Mouse (Mus musculus): ENCODE measurements around the gene Hinfp.

Gene Hinfp

DNA sequence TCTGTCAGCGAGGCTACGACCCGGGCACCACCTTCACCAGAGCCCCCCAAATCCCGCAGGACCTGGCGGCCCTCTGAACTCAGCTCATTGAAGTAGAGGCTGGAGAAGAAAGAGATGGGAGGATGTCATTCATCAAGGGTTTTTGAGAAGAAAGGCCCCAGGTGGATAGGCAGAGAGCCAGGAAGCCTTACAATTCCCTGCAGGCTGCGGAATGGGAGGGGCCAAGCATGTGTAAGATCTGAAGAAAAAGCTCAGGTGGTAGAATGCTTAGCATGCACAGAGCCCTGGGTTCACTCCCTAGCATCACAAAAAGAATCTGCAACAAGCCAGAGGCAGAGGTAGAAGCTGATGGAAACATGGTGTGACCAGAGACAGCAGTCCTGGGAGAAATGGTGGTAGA is 52.0 kb downstream of the Hinfp start:
- DNase-seq = no peak

DNA sequence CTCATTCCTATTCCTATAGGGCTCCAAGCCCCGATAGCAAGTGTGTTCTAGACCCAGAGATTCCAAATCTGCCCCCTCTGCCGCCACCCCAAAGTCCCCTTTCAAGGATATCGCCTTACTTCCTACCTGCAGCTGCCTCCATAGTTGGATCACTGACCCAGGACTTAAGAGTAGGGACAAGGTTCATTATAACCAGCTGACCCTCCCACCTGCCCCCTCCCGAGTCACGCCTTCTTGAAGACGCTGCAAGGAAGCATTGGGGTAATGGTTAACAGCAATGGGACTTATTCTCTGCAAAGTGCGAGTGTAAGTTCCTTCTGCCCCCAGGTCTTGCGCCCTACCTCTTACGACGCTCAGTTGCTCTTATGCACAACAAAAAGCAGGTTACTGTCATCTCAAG is 54.2 kb downstream of the Hinfp start, which contains the start of gene Pdzd3:
Pdzd3 (minus strand) TSS at position 158 of the 400 bp plus-strand sequence.
- peak; percentile 87 to 90 for DNase-seq

DNA sequence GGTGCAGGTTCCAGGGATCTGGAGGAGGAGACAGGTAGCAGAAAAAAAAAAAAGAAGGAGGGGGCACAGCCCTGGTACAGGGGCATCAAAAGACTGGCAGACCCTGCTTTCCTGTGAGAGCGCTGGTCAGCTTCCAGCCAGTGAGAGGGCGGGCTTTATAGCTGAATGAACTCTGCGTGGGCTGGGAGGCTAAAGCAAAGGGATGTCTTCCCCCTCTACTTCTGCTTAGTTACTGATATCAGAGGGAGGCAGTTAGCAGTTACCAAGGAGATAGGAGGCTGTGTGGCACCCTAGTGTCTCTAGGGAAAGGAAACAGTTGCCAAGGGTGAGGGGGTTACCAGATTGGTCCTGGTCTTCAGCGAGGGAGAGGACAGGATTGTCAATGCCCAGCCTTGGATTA is 55.0 kb downstream of the Hinfp start:
- DNase-seq = no peak

DNA sequence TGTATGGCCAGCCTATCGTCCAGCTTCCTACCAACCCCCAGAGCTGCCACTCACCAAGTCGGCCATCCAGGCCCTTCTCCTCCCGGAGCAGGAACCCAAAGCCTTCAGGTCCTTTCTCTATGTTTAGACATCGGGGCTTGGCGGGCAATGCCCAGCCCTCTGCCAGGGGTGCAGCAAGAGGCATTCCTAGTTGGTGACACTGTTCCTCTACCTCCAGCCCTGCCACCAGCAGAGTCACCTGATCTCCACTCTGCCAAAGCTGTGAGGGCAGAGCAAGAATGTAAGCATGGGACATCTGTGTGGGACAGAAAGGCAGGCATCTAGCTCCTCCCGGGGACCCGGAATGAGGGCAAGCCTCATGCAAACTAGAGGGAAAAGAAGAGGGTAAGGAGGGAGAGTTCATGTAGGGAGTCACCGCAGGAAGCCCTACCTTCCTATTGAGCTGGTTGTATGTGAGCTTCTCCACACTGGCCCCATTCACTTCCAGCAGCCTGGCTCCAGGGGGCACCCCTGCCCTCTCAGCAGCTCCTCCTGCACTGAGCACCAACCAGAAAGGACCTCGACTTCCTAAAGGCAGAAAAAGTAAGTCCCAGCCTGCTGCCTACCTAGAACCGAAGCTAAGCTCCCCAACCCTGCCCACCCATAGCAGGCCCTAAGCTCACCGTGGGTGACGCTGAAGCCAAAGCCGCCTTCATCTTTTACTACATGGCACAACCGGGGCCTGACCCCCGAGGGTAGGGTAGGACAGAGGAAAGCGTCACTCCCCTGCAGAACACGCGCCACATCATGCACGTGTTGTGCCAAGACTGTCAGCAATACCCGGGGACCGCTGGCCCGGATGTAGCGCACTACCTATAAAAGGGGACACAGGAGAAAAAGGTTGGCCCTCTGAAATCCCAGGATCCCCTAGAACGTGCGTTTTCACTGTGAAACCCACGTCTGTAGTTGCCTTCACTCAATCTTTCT is 56.0 kb downstream of the Hinfp start:
- DNase-seq = peak; percentile 72 to 77

DNA sequence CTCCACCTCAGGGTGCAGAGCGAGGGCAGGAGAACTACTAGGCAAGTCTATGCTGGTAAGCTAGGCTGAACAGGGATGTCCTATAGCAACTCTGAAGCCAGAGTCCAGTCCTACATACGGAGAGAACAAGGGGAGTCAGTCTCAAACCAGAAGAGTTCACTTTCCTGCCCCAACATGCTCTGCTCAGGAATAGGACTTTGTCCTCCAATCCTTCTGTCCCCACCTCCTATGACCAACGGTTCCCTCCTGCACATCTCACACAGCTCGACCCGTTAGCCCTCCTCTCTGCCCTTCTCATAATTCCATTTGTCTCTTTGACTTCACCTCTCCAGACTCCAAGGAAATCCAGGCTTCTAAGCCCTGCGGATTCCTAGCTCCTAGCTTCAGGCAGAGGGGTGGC is 57.6 kb downstream of the Hinfp start:
- no peak for DNase-seq

DNA sequence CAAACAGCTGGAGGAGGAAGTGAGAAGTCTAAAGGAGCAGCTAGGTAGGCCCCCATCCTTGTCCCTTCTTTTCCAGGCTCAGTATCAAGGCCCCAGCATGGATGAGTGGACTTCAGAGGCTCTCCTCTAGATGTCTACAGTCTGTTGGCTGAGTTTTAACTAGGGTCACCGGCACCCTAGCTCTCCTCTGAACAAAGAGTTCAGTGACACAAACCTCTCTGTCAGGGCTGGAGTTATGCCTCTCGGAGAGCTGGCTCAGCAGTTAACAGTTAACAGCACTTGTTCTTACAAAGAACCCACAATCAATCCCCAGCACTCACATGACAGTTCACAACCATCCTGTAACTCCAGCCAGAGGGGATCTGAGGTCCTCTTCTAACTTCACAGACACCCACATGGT is 61.9 kb downstream of the Hinfp start:
- peak; percentile 61 to 62 for DNase-seq
